ENCODE assay signal across 22 mouse cellular contexts in genomic region chr17:67123722-67124121, GRCm38 (mm10).
DNase-seq lines count a peak whose midpoint lies in the region; TF ChIP-seq lines count a peak whose summit lies in the region.
"Had no signal": no experiment of that assay in that cellular context is flagged by ENCODE, and none has a peak within 500 bp of the region (broad histone marks: within the 10 kb centered on the region; RNA-seq: fewer than 3 reads in every experiment).

No protein-coding gene starts in this region.

- H3K4me1 ChIP-seq in ES-Bruce4 (ENCODE audit: control insufficient read depth, insufficient read depth, low read length): no peaks in the 10 kb centered on the region
- H3K4me1 ChIP-seq: heart, embryonic 15.5 days; intestine, embryonic 15.5 days had no signal

- H3K4me3 ChIP-seq in ES-Bruce4 (ENCODE audit: low read depth, low read length) (no peak overlapping the region), myocyte (no peak overlapping the region)
- H3K4me3 ChIP-seq: embryonic facial prominence, embryonic 13.5 days; forebrain, embryonic 10.5 days; heart, embryonic 15.5 days; hindbrain, embryonic 10.5 days; intestine, embryonic 15.5 days had no signal

- H3K36me3 ChIP-seq in ES-Bruce4 (ENCODE audit: control insufficient read depth, insufficient read depth, low read length, poor library complexity, severe bottlenecking): no peaks in the 10 kb centered on the region
- H3K36me3 ChIP-seq in myocyte (ENCODE audit: control insufficient read depth, insufficient read depth): no peaks in the 10 kb centered on the region
- H3K36me3 ChIP-seq: embryonic facial prominence, embryonic 13.5 days; forebrain, embryonic 10.5 days; G1E; heart, embryonic 15.5 days; hindbrain, embryonic 10.5 days; intestine, embryonic 15.5 days had no signal

- no peak overlapping the region for H3K9ac ChIP-seq in ES-Bruce4 (ENCODE audit: low read depth, poor library complexity, severe bottlenecking)
- H3K9ac ChIP-seq: embryonic facial prominence, embryonic 13.5 days; heart, embryonic 15.5 days; hindbrain, embryonic 14.5 days; intestine, embryonic 15.5 days had no signal

- peak overlapping the region; percentile 51 for H3K4me2 ChIP-seq in myocyte (ENCODE audit: low read depth)
- H3K4me2 ChIP-seq: embryonic facial prominence, embryonic 13.5 days; heart, embryonic 11.5 days; heart, embryonic 15.5 days; hindbrain, embryonic 14.5 days; intestine, embryonic 15.5 days had no signal

- no peaks in the 10 kb centered on the region; the same call in 1 of the 2 replicates for H3K9me3 ChIP-seq in ES-Bruce4 (replicated peaks; ENCODE audit: control insufficient read depth, insufficient read depth, low read length, poor library complexity, severe bottlenecking)
- H3K9me3 ChIP-seq: embryonic facial prominence, embryonic 13.5 days; forebrain, embryonic 10.5 days; heart, embryonic 15.5 days; hindbrain, embryonic 10.5 days; intestine, embryonic 15.5 days had no signal

- H3K79me2 ChIP-seq in myocyte (ENCODE audit: control insufficient read depth, insufficient read depth): no peaks in the 10 kb centered on the region

- no peak for TF ChIP-seq POLR2A in ES-Bruce4 (IDR thresholded peaks at IDR 0.05; ENCODE audit: insufficient read depth, low read length)
- TF ChIP-seq POLR2A in myocyte (IDR thresholded peaks at IDR 0.05; ENCODE audit: insufficient read length, low read depth): no peak

- TF ChIP-seq CTCF in ES-Bruce4 (IDR thresholded peaks at IDR 0.05; ENCODE audit: low read depth, low read length): no peak

- TF ChIP-seq EP300 in ES-Bruce4 (IDR thresholded peaks at IDR 0.05; ENCODE audit: insufficient read depth, low read depth, low read length): no peak

- H3K27ac ChIP-seq in ES-Bruce4 (ENCODE audit: insufficient read depth, low read length): peak overlapping the region; percentile 17; the same call in 1 of the 2 replicates
- H3K27ac ChIP-seq: embryonic facial prominence, embryonic 13.5 days; forebrain, embryonic 10.5 days; heart, embryonic 15.5 days; hindbrain, embryonic 10.5 days; hindbrain, embryonic 14.5 days; intestine, embryonic 15.5 days had no signal

- H3ac ChIP-seq in myocyte (ENCODE audit: control insufficient read depth, insufficient read length): no peak overlapping the region

- H3K27me3 ChIP-seq in ES-Bruce4 (ENCODE audit: control insufficient read depth, insufficient read depth, low read length, poor library complexity, severe bottlenecking) (no peaks in the 10 kb centered on the region), myocyte (ENCODE audit: control insufficient read depth, insufficient read depth, insufficient read length) (no peaks in the 10 kb centered on the region)
- H3K27me3 ChIP-seq: embryonic facial prominence, embryonic 13.5 days; heart, embryonic 15.5 days; intestine, embryonic 15.5 days; Patski had no signal

- peak; percentile 73 for DNase-seq in heart, adult 11 months
- no peak for DNase-seq in heart, adult 18-20 months
- DNase-seq in fibroblast of lung, adult 2 months (ENCODE audit: low read depth): peak; percentile 80
- no peak for DNase-seq in urinary bladder, postnatal 14 days (ENCODE audit: low spot score)
- DNase-seq in layer of hippocampus, adult 9-11 months: no peak
- DNase-seq: adrenal gland, postnatal 14 days; cerebellum, adult 11-12 months; cerebellum, adult 9-10 months; cerebellum, postnatal 25 days; gastrocnemius, postnatal 25 days; heart, postnatal 14 days had no signal

TF ChIP-seq in myocyte, 11 proteins besides CTCF, POLR2A, EP300 and RAD21:
- TF ChIP-seq CEBPB (IDR thresholded peaks at IDR 0.05; ENCODE audit: insufficient read depth, poor library complexity, severe bottlenecking): no peak
- no peak for TF ChIP-seq REST (IDR thresholded peaks at IDR 0.05; ENCODE audit: insufficient read depth, insufficient read length)
- TF ChIP-seq E2F4 (IDR thresholded peaks at IDR 0.05; ENCODE audit: insufficient read depth): no peak
- TF ChIP-seq USF1 (IDR thresholded peaks at IDR 0.05; ENCODE audit: low read depth): no peak
- no peak for TF ChIP-seq TCF12 (IDR thresholded peaks at IDR 0.05; ENCODE audit: insufficient read depth, poor library complexity, severe bottlenecking)
- no peak for TF ChIP-seq POLR2AphosphoS2 (IDR thresholded peaks at IDR 0.05; ENCODE audit: insufficient read length, low read depth)
- TF ChIP-seq MYOD1 (IDR thresholded peaks at IDR 0.05; ENCODE audit: control insufficient read depth in 1 of 3, insufficient read length in 2 of 3, low read depth in 2 of 3): no peak
- TF ChIP-seq MYOG (IDR thresholded peaks at IDR 0.05; ENCODE audit: control insufficient read depth in 1 of 3, insufficient read depth in 1 of 3, insufficient read length in 2 of 3, low read depth in 2 of 3): no peak
- no peak for TF ChIP-seq MAX (IDR thresholded peaks at IDR 0.05; ENCODE audit: low read depth)
- no peak for TF ChIP-seq SRF (IDR thresholded peaks at IDR 0.05; ENCODE audit: control insufficient read depth, insufficient read length, low read depth)
- no peak for TF ChIP-seq TCF3 (IDR thresholded peaks at IDR 0.05; ENCODE audit: insufficient read length, low read depth)

Comparison
In these comparisons a context has a peak if more than half of its experiments do, and no peak if none do; other contexts are left out.
1. DNase-seq: peak in heart, adult 11 months (single experiment) and fibroblast of lung, adult 2 months (single experiment); none in heart, adult 18-20 months (0 of 2), urinary bladder, postnatal 14 days (single experiment) and layer of hippocampus, adult 9-11 months (single experiment).